Mouse (Mus musculus): Measurements from ENCODE around the gene Nepn. TPM values are rescaled to one million over a fixed set of nuclear protein-coding genes. Genes with fewer than 3 reads are reported as not detected.

Gene Nepn
- total and polyA plus RNA-seq, 2 experiments from 2014 or later, result not detected

DNA sequence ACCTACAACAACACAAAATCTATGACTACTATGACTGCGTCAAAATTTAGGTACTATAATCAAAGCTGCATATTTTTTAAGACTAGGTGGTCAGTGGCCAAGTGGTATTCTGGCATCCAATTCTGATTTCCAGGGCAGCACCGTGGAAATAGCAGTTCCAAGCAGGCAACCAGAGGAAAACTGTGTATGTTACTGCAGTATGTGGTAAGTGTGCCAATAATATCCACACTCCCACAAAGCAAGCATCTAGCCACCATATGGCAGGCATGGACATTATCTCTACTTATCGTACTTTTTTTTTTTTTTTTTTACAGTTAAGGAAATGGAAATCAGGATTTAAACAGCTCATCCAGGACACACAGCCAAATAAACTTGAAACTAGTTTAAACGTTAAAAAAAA lies 20.4 kb upstream of the Nepn start:
- ATAC-seq (ENCODE audit: low FRiP score), result no peak
- Histone ChIP-seq H3K4me3 (ENCODE audit: low read depth, low read length) (no peak overlapping the region), H3K36me3 (ENCODE audit: insufficient read depth, low read length) (no peaks in the 10 kb centered on the region), H3K27me3 (ENCODE audit: insufficient read depth, low read length) (no peaks in the 10 kb centered on the region), H3K27ac (ENCODE audit: low read depth, low read length) (no peak overlapping the region), H3K9ac (replicated peaks; ENCODE audit: low read length, poor library complexity, severe bottlenecking) (no peak overlapping the region), H3K4me1 (ENCODE audit: insufficient read depth, low read length) (no peaks in the 10 kb centered on the region), H3K4me2 (ENCODE audit: low read depth, low read length, poor library complexity, severe bottlenecking) (no peak overlapping the region), H3K9me3 (ENCODE audit: low read length) (no peaks in the 10 kb centered on the region)
- TF ChIP-seq CTCF (IDR thresholded peaks at IDR 0.05), result no peak
- WGBS, result 96% methylated on average over 4 of the region's 4 CpGs
- DNase-seq (ENCODE audit: low spot score), result no peak

DNA sequence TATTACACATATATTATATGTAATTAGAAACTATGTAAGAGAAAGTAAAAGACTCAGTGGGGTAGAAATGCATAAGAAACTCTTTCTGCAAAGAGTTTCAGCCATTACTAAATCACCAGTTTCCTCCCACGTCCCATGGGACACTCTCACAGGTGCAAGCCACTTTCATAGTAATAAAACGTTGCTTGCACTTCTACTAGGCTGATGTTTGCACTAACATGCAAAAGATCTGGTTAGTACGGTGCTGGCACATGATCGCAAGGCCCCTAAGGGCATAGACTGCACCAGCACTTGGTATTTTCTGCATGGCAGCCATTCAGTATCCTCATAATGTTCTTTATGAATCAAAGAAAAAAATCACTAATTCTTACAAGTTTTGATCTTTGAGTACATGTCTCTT lies 14.9 kb upstream of the Nepn start:
- no peak overlapping the region for H3K4me3 ChIP-seq (ENCODE audit: low read depth, low read length)
- H3K36me3 ChIP-seq (ENCODE audit: insufficient read depth, low read length), result no peaks in the 10 kb centered on the region
- H3K9me3 ChIP-seq (ENCODE audit: low read length), result no peaks in the 10 kb centered on the region
- no peak for DNase-seq (ENCODE audit: low spot score)
- 78% methylated on average over 4 of the region's 4 CpGs for WGBS
- no peak for TF ChIP-seq CTCF (IDR thresholded peaks at IDR 0.05)
- ATAC-seq (ENCODE audit: low FRiP score), result no peak
- no peaks in the 10 kb centered on the region for H3K4me1 ChIP-seq (ENCODE audit: insufficient read depth, low read length)
- H3K9ac ChIP-seq (replicated peaks; ENCODE audit: low read length, poor library complexity, severe bottlenecking), result no peak overlapping the region
- no peak overlapping the region for H3K27ac ChIP-seq (ENCODE audit: low read depth, low read length)
- no peaks in the 10 kb centered on the region for H3K27me3 ChIP-seq (ENCODE audit: insufficient read depth, low read length)
- no peak overlapping the region for H3K4me2 ChIP-seq (ENCODE audit: low read depth, low read length, poor library complexity, severe bottlenecking)

DNA sequence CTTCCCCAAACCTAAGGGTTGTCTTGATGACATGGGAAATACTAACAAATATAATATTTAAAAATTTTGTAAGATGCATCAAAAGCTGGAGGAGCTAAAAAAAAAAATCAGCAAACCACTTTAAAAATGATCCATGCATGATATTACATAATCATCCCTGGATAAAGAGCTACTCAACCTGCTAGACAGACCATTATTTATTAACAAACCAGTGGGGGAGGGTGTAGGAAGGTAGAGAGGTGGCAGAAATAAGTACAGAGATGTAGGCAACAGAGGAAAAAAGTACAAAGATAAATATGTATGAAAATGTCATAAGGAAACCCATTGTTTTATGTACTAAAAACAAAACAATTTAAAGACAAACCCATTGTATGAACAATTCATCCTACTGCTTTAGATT lies 14.1 kb upstream of the Nepn start:
- H3K4me3 ChIP-seq (ENCODE audit: low read depth, low read length), result no peak overlapping the region
- no peak for DNase-seq (ENCODE audit: low spot score)
- no peak overlapping the region for H3K4me2 ChIP-seq (ENCODE audit: low read depth, low read length, poor library complexity, severe bottlenecking)
- H3K36me3 ChIP-seq (ENCODE audit: insufficient read depth, low read length), result no peaks in the 10 kb centered on the region
- no peaks in the 10 kb centered on the region for H3K27me3 ChIP-seq (ENCODE audit: insufficient read depth, low read length)
- no peaks in the 10 kb centered on the region for H3K9me3 ChIP-seq (ENCODE audit: low read length)
- no peak for ATAC-seq (ENCODE audit: low FRiP score)
- no peak for TF ChIP-seq CTCF (IDR thresholded peaks at IDR 0.05)
- H3K9ac ChIP-seq (replicated peaks; ENCODE audit: low read length, poor library complexity, severe bottlenecking), result no peak overlapping the region
- H3K4me1 ChIP-seq (ENCODE audit: insufficient read depth, low read length), result no peaks in the 10 kb centered on the region
- no peak overlapping the region for H3K27ac ChIP-seq (ENCODE audit: low read depth, low read length)

DNA sequence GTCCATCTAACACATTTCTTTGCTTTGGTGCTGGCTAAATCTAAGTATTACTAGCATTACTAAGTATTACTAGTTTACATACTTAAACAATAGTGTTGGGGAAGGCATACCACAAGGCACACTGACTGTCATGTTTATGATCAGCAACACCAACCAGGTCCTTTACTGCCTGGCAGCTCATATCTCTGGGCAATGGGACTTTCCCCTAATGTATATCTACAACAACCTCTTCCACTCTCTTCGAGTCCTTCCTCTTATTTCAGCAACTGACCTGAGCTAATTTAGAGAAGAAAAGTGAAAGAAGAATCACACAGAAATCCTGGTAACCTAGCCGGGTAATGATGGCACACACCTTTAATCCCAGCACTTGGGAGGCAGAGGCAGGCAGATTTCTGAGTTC lies 12.3 kb upstream of the Nepn start:
- Histone ChIP-seq H3K27me3 (ENCODE audit: insufficient read depth, low read length) (no peaks in the 10 kb centered on the region), H3K36me3 (ENCODE audit: insufficient read depth, low read length) (no peaks in the 10 kb centered on the region), H3K9me3 (ENCODE audit: low read length) (no peaks in the 10 kb centered on the region), H3K4me1 (ENCODE audit: insufficient read depth, low read length) (no peaks in the 10 kb centered on the region), H3K27ac (ENCODE audit: low read depth, low read length) (no peak overlapping the region), H3K9ac (replicated peaks; ENCODE audit: low read length, poor library complexity, severe bottlenecking) (no peak overlapping the region), H3K4me2 (ENCODE audit: low read depth, low read length, poor library complexity, severe bottlenecking) (no peak overlapping the region), H3K4me3 (ENCODE audit: low read depth, low read length) (no peak overlapping the region)
- ATAC-seq (ENCODE audit: low FRiP score) (no peak), DNase-seq (ENCODE audit: low spot score) (no peak)
- WGBS, result 96% methylated on average over 2 of the region's 2 CpGs
- no peak for TF ChIP-seq CTCF (IDR thresholded peaks at IDR 0.05)

DNA sequence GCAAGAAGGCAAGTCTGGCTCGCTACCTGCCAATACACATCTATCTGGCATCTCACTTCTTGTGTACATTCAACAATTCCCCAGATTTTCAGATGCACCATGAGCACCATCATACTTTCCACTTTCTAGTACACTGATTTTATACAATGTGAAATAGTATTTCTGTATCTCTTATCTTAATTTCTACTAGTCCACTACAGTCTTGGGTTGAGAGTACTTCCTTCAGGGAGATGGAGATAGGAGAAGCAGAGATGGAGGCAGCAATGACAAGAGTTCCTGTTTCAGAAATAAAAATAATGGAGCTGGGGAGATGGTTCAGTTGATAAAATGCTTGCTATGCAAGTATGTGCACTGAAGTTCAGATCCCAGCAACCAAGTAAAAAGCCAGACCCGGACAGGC lies 11.0 kb upstream of the Nepn start:
- Histone ChIP-seq H3K4me2 (ENCODE audit: low read depth, low read length, poor library complexity, severe bottlenecking) (no peak overlapping the region), H3K9ac (replicated peaks; ENCODE audit: low read length, poor library complexity, severe bottlenecking) (no peak overlapping the region), H3K4me1 (ENCODE audit: insufficient read depth, low read length) (no peaks in the 10 kb centered on the region), H3K27ac (ENCODE audit: low read depth, low read length) (no peak overlapping the region), H3K4me3 (ENCODE audit: low read depth, low read length) (no peak overlapping the region), H3K27me3 (ENCODE audit: insufficient read depth, low read length) (no peaks in the 10 kb centered on the region), H3K9me3 (ENCODE audit: low read length) (no peaks in the 10 kb centered on the region), H3K36me3 (ENCODE audit: insufficient read depth, low read length) (no peaks in the 10 kb centered on the region)
- WGBS, result 89% methylated on average over 2 of the region's 2 CpGs
- TF ChIP-seq CTCF (IDR thresholded peaks at IDR 0.05), result no peak
- ATAC-seq (ENCODE audit: low FRiP score), result no peak
- DNase-seq (ENCODE audit: low spot score), result no peak

DNA sequence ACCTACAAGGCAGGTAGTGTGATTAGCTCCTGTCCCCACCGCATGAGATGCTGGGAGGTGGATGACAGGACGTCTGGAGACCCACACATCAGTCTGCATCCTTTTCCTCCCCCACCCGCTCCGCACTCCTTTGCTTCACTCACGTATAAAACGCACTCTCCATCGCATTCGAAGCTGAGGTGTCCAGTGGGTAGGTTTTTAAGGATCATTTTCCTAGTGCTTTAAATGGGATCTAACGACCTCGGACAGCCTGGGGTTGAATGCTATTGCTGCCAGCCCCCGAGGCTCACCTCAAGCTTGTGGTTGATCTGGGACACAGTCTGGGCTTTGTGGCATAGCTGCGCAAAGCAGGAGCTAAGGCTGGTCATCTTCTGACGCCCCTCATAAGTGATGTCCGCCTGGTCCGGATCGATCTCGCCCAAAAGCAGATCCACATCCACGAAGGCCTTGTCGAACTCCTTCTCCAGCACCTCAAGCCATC lies 7.4 kb upstream of the Nepn start:
- Histone ChIP-seq H3K27ac (ENCODE audit: low read depth, low read length) (peak overlapping the region; percentile 86), H3K9me3 (ENCODE audit: low read length) (no peaks in the 10 kb centered on the region), H3K4me3 (ENCODE audit: low read depth, low read length) (peak overlapping the region; percentile 78), H3K27me3 (ENCODE audit: insufficient read depth, low read length) (no peaks in the 10 kb centered on the region), H3K4me1 (ENCODE audit: insufficient read depth, low read length) (no peaks in the 10 kb centered on the region; the same call in 1 of the 2 replicates), H3K9ac (replicated peaks; ENCODE audit: low read length, poor library complexity, severe bottlenecking) (peak overlapping the region; percentile 82), H3K4me2 (ENCODE audit: low read depth, low read length, poor library complexity, severe bottlenecking) (peak overlapping the region; percentile 62), H3K36me3 (ENCODE audit: insufficient read depth, low read length) (no peaks in the 10 kb centered on the region)
- WGBS, result 0% methylated on average over 19 of the region's 19 CpGs
- no peak for TF ChIP-seq CTCF (IDR thresholded peaks at IDR 0.05)
- DNase-seq (ENCODE audit: low spot score) (peak; percentile 49), ATAC-seq (ENCODE audit: low FRiP score) (peak; percentile 64)
